Mouse (Mus musculus): Measurements from ENCODE around the gene Patz1.

The Patz1 gene

GRCm38 (mm10) chr11:3352990-3353585 lies 64.4 kb downstream of the Patz1 start:
- DNase-seq (ENCODE audit: low spot score in 2 of 2), result no peak
